Mouse (Mus musculus) kidney, embryonic 14.5 days (tissue): ENCODE data around the gene Rcl1. TPM values are rescaled to one million over a fixed set of nuclear protein-coding genes. Genes with fewer than 3 reads are reported as not detected.
A peak's percentile ranks its signal among the peaks of the same experiment; 100 is the strongest.

ENCODE experiments used
- ATAC-seq: fragments of 200-750 bp; cut with Nextera tagmentation; 2 replicates; pipeline ENCODE4 v1.8.0; 2017; ENCODE audit warnings: moderate number of reproducible peaks, mild to moderate bottlenecking, moderate TSS enrichment, moderate library complexity; ENCODE audit not compliant: low FRiP score, low TSS enrichment
- H3K27ac ChIP-seq: fragments of 300-500 bp; sonication (generic); 2 replicates; pipeline ENCODE4 v1.5.1; 2014; ENCODE audit warnings: low read depth, mild to moderate bottlenecking, low read length, moderate library complexity, mixed read lengths
- H3K27me3 ChIP-seq: fragments of 300-500 bp; sonication (generic); 2 replicates; pipeline ENCODE4 v1.6.1; 2014; ENCODE audit warnings: mild to moderate bottlenecking, low read length; ENCODE audit not compliant: control insufficient read depth, insufficient read depth
- H3K36me3 ChIP-seq: fragments of 300-500 bp; sonication (generic); 2 replicates; pipeline ENCODE4 v1.6.1; 2014; ENCODE audit warnings: low read length, mixed read lengths; ENCODE audit not compliant: control insufficient read depth, insufficient read depth
- H3K4me1 ChIP-seq: fragments of 300-500 bp; sonication (generic); 2 replicates; pipeline ENCODE4 v1.6.1; 2014; ENCODE audit warnings: low read length, mixed read lengths; ENCODE audit not compliant: control insufficient read depth, insufficient read depth
- H3K4me2 ChIP-seq: fragments of 300-500 bp; sonication (generic); replicated peaks from 2 replicates; pipeline ENCODE4 v1.6.1; 2014; ENCODE audit warnings: low read depth, mild to moderate bottlenecking, low read length
- H3K4me3 ChIP-seq: fragments of 300-500 bp; sonication (generic); 2 replicates; pipeline ENCODE4 v1.5.1; 2014; ENCODE audit warnings: mild to moderate bottlenecking, low read length
- H3K9ac ChIP-seq: fragments of 300-500 bp; sonication (generic); 2 replicates; pipeline ENCODE4 v1.6.1; 2014; ENCODE audit warnings: low read depth, mild to moderate bottlenecking, low read length, moderate library complexity
- H3K9me3 ChIP-seq: fragments of 300-500 bp; sonication (generic); 2 replicates; pipeline ENCODE4 v1.6.1; 2016; ENCODE audit warnings: low read length; ENCODE audit not compliant: control insufficient read depth
- WGBS: fragments of 180-500 bp; shearing (Covaris S2); extraction: QIAGEN DNeasy Blood & Tissue Kit; methylation state at CpG from one replicate; pipeline ENCODE4 v1.1.7; 2014; 5-methylcytosine and 5-hydroxymethylcytosine counted together
- polyA plus RNA-seq: library from polyadenylated mRNA; unstranded; fragments of >200 nt; fragmentation: Nextera tagmentation; extraction: Ambion mirVana; gene quantifications from 2 replicates; pipeline ENCODE4 v1.2.1, GENCODE M21; 2014

Rcl1 gene
- polyA plus RNA-seq = 52.3 and 66.0 TPM in 2 replicates

DNA sequence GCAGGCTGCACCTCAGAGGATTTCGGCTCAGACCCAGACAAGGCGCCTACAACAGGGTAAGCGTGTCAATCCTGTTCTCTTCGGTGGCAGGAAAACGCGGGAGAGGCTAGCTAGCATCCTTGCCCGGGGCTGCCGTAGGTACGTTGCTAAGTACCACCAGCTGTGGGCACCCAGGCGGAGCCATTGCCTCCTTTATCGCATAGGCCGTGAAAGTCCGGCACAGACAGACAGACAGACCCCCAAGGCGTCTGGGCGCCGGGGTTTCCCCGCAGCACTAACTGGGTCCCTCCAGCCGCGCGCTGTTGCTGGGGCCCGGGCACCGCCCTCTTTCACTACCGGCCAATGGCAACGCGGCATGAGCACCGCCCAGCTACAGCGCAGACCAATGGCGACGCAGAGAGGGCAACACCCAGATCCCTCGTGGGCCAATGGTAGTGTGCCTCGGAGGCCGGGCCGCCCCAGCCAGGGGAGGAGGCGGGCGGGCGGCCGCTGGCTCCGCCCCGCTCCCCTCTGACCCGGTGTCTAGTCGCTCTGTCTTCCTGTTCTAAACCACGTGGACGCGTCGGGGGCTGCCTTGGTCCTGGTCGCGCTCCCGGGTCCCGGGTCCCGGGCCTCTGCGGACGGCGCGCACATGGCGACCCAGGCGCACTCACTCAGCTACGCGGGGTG, at the start of gene Rcl1:
Gene Rcl1 (plus strand): TSS at position 502 of the 669 bp plus-strand sequence.
- H3K27ac ChIP-seq = peak within 1 kb of the TSS; percentile 33; the same call in 1 of the 2 replicates
- WGBS = under 1% methylated on average over 55 of the region's 58 CpGs
- ATAC-seq = peak; percentile 100

DNA sequence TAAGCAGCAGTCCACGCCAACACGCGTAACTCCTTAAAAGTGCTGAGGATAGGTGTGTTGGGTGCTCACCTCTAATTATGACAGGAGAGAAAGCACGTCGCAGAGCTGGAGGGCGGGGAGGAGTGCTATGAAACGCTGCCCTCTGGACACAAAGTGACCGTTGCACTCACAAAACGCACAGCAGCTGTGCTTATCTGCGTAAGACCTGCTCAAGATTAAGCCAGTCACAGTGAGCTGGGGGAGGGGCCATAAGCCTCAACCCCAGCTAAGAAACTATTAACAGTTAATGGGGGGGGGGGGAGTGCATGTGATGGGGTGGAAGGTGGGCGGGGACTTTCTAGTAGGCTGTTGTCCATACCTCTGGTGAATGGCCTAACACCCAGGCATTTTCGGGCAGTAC, 48.4 kb upstream of the Rcl1 start:
- no peaks in the 10 kb centered on the region for H3K36me3 ChIP-seq
- H3K4me3 ChIP-seq = no peak overlapping the region
- WGBS = 88% methylated on average over 12 of the region's 12 CpGs
- no peak for ATAC-seq
- H3K27ac ChIP-seq = no peak overlapping the region
- H3K9ac ChIP-seq = no peak overlapping the region
- H3K9me3 ChIP-seq = no peaks in the 10 kb centered on the region
- no peak overlapping the region for H3K4me2 ChIP-seq
- H3K27me3 ChIP-seq = no peaks in the 10 kb centered on the region
- H3K4me1 ChIP-seq = no peaks in the 10 kb centered on the region

More for the DNA sequence above, at the start of gene Rcl1:
- peak within 1 kb of the TSS; percentile 64 for H3K4me3 ChIP-seq
- peak within 1 kb of the TSS; percentile 58 for H3K9ac ChIP-seq
- H3K9me3 ChIP-seq = no peaks in the 10 kb centered on the region
- no peaks in the 10 kb centered on the region for H3K36me3 ChIP-seq
- peak within 1 kb of the TSS; percentile 51 for H3K4me2 ChIP-seq
- no peaks in the 10 kb centered on the region for H3K27me3 ChIP-seq
- no peaks in the 10 kb centered on the region for H3K4me1 ChIP-seq

DNA sequence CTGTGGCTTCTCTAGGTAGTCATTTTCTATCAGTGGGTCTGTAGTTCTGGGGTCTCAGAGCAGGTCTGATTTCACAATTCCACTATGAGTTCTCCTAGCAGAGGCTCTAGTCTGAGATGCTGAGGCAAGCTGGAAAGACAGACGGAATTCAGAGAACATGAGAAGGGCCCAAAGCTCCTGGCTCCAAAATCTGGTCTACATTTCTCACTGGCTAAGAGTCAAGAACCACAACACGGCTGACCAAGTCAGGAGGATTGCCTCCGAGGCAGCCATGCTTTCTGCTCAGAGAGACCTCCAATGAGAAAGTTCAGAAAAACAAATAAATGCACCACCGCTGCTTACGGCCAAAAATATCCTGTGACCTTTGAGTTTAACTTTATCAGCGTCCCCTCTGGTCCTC, 46.6 kb upstream of the Rcl1 start:
- Histone ChIP-seq H3K4me2 (no peak overlapping the region), H3K36me3 (no peaks in the 10 kb centered on the region), H3K9me3 (no peaks in the 10 kb centered on the region), H3K9ac (no peak overlapping the region), H3K4me1 (no peaks in the 10 kb centered on the region), H3K4me3 (no peak overlapping the region), H3K27me3 (no peaks in the 10 kb centered on the region), H3K27ac (no peak overlapping the region)
- WGBS = 76% methylated on average over 6 of the region's 6 CpGs
- no peak for ATAC-seq

DNA sequence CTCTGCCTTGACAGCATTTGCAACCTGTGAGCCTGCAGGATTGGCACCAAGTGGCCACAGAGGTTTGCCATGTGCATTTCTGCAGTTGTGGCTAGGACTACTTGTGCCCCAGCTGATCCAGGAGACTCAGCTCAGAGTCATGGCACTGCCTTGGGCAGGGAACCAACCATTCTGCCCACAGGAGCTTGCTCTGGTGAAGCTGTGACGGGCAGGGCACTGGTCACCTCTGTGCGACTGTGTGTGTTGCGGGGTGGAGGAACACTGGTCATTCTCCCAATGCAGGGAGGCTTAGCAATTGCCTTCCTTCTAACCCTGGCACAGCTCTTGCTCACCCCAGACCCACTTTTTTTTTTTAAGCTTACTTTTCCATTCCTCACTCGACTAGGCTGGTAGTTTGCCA, 45.7 kb upstream of the Rcl1 start:
- Histone ChIP-seq H3K4me3 (no peak overlapping the region), H3K4me2 (no peak overlapping the region), H3K4me1 (no peaks in the 10 kb centered on the region), H3K27me3 (no peaks in the 10 kb centered on the region), H3K9ac (no peak overlapping the region), H3K27ac (no peak overlapping the region), H3K9me3 (no peaks in the 10 kb centered on the region), H3K36me3 (no peaks in the 10 kb centered on the region)
- ATAC-seq = no peak
- WGBS = 87% methylated on average over 4 of the region's 4 CpGs

DNA sequence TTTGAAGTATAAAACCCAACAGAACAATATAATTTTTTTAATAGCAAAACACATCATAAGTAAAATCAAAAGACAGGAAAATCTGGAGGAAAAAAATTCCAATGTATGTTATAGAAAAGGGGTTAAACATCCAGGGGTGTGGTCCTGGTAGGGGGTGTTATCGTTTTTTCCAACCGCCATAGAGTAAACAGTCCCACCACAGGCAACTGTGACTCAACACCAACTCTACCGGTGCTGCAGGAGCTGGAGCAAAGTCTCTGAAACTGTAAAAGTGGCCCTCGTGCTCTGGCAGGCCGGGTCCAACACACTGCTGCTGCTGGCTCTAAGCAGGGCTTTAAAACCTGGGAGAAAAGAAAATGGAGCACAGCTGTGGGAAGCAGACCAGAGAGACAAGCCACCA, 42.4 kb upstream of the Rcl1 start:
- no peaks in the 10 kb centered on the region for H3K9me3 ChIP-seq
- H3K4me1 ChIP-seq = no peaks in the 10 kb centered on the region
- no peak overlapping the region for H3K27ac ChIP-seq
- no peak overlapping the region for H3K9ac ChIP-seq
- no peak for ATAC-seq
- H3K27me3 ChIP-seq = no peaks in the 10 kb centered on the region
- 92% methylated on average over 5 of the region's 5 CpGs for WGBS
- no peak overlapping the region for H3K4me3 ChIP-seq
- no peaks in the 10 kb centered on the region for H3K36me3 ChIP-seq
- H3K4me2 ChIP-seq = no peak overlapping the region

DNA sequence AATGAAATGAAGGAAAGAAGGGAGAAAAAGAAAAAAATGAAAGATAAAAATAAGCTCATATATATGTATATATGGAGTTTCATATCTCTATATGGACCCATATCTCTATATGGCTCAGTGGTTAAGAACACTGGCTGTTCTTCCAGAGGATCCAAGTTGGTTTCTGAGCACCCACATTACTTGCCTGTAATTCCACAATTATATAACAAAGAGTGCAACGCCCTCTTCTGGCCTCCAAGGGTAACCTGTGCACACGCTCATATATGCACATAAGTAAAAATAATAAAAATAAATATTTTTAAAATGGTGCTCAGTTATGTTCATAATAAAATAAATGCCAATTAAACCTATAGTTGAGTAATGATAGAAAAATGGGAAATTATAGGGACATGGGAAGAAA, 41.5 kb upstream of the Rcl1 start:
- H3K36me3 ChIP-seq = no peaks in the 10 kb centered on the region

DNA sequence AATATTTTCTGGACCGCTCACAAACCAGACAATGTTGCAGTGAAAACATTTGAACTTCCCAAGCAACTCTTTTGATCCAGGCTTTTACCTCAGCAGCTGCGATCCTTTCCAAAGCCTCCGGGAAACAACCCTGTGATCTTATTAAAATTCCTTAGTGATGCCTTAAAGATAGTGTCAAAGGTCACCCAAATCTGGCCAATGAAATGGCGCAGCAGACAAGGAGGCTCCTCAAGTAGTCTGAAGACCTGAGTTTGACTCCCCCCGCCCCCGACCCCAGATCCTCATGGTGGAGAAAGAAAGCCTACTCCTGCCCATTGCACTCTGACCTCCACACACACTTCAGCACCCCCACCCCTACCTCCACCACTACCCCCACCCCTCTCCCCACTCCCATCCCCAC, 40.9 kb upstream of the Rcl1 start:
- Histone ChIP-seq H3K4me3 (no peak overlapping the region), H3K27me3 (no peaks in the 10 kb centered on the region), H3K9ac (no peak overlapping the region), H3K36me3 (no peaks in the 10 kb centered on the region), H3K9me3 (no peaks in the 10 kb centered on the region), H3K4me1 (no peaks in the 10 kb centered on the region), H3K4me2 (no peak overlapping the region), H3K27ac (no peak overlapping the region)
- ATAC-seq = no peak
- 28% methylated on average over 6 of the region's 6 CpGs for WGBS

More for the DNA sequence above, 41.5 kb upstream of the Rcl1 start:
- no peak overlapping the region for H3K27ac ChIP-seq
- H3K27me3 ChIP-seq = no peaks in the 10 kb centered on the region
- H3K4me3 ChIP-seq = no peak overlapping the region
- H3K4me2 ChIP-seq = no peak overlapping the region
- WGBS = 83% methylated on average over 2 of the region's 2 CpGs
- no peaks in the 10 kb centered on the region for H3K9me3 ChIP-seq
- no peak overlapping the region for H3K9ac ChIP-seq
- no peaks in the 10 kb centered on the region for H3K4me1 ChIP-seq
- no peak for ATAC-seq

DNA sequence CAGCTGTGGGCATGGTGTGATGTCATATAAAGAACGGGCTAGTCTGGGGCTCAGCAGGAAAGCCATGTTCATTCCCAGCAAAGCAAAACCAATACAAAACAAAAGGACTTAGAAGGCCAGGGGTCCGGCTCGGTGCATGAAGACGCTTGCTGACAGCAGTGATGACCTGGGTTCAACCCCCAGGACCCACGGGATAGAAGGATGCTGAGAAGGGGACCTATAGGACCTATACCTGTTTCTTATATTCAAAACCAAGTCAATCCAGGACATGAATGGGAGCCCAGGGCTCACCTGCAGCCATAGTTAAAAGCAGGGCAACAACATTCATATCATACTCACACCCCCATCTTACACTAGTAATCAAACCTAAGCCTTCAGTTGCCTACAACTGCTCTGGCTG, 38.2 kb upstream of the Rcl1 start:
- no peaks in the 10 kb centered on the region for H3K27me3 ChIP-seq
- H3K9ac ChIP-seq = no peak overlapping the region
- no peaks in the 10 kb centered on the region for H3K36me3 ChIP-seq
- no peak overlapping the region for H3K4me3 ChIP-seq
- ATAC-seq = no peak
- WGBS = 88% methylated on average over 5 of the region's 5 CpGs
- no peak overlapping the region for H3K27ac ChIP-seq
- no peak overlapping the region for H3K4me2 ChIP-seq
- H3K9me3 ChIP-seq = no peaks in the 10 kb centered on the region
- no peaks in the 10 kb centered on the region for H3K4me1 ChIP-seq

DNA sequence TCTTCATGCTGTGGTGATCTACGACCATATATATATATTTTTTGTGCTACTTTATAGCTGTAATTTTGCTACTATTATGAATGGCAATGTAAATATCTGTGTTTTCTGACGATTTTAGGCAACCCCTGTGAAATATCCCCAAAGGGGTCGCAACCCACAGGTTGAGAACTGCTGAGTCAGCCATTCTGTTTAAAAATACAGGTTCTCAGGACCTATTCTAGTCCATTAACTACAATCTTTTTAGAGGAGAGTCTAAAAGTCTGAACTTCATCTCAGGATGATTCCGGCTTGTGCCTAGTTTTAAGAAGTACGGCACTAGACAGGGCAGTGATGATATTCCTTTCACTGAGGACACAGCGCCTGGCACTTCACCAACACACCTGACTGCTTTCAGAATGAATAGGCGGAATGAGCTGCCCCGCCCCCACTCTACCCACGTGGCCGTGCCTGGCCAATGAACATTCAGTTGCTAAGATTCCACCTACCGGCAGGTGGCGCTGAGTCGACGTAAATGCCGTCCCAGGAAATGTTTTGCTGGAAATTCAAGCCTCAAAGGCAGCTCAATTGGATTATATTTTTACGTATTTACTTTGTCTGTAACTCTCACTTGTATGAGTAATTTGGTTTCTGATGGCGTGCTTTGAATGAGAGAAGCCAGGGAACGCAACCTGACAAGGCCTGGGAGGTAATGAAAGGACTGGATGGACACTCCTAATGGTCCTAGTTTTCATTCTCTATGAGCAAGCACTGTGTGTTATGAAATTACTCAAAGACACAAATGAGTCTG, 37.4 kb upstream of the Rcl1 start:
- Histone ChIP-seq H3K27me3 (no peaks in the 10 kb centered on the region), H3K4me3 (no peak overlapping the region), H3K9ac (no peak overlapping the region), H3K4me1 (no peaks in the 10 kb centered on the region), H3K9me3 (no peaks in the 10 kb centered on the region), H3K36me3 (no peaks in the 10 kb centered on the region), H3K27ac (no peak overlapping the region), H3K4me2 (peak overlapping the region; percentile 34; the same call in 1 of the 2 replicates)
- peak; percentile 81 for ATAC-seq
- WGBS = 16% methylated on average over 18 of the region's 18 CpGs
